Mouse (Mus musculus): ENCODE results near the gene Kif2c. TPM values are rescaled to one million over a fixed set of nuclear protein-coding genes. Genes with fewer than 3 reads are reported as not detected.
A peak's percentile ranks its signal among the peaks of the same experiment; 100 is the strongest.

Kif2c gene
- polyA plus RNA-seq, 1 experiment from 2014 or later: 35.9 TPM

- no peak overlapping the region for H3K4me3 ChIP-seq (ENCODE audit: control insufficient read depth in 1 of 2, insufficient read depth in 1 of 2, low read depth in 1 of 2, low read length in 2 of 2)
- ATAC-seq (ENCODE audit: insufficient number of reproducible peaks, insufficient read depth, low FRiP score, low read depth): no peak
- H3K9ac ChIP-seq (ENCODE audit: low read length): no peak overlapping the region
- H3K4me1 ChIP-seq (ENCODE audit: control insufficient read depth in 2 of 2, insufficient read depth in 2 of 2, low read length in 2 of 2): peaks cover 19 to 21% of the 10 kb centered on the region in 2 experiments
- H3K9me3 ChIP-seq (ENCODE audit: control insufficient read depth, low read length): no peaks in the 10 kb centered on the region
- H3K27ac ChIP-seq (replicated peaks in 1 of 2; ENCODE audit: control insufficient read depth in 1 of 2, insufficient read depth in 1 of 2, low read depth in 2 of 2, low read length in 2 of 2): no peak overlapping the region
- no peak overlapping the region for H3K4me2 ChIP-seq (ENCODE audit: low read length)
- no peaks in the 10 kb centered on the region for H3K27me3 ChIP-seq (ENCODE audit: control insufficient read depth, insufficient read depth, low read length)
- 71% methylated on average over 7 of the region's 9 CpGs for WGBS
- peaks cover 6% of the 10 kb centered on the region; the same call in 1 of the 2 replicates for H3K36me3 ChIP-seq (ENCODE audit: control insufficient read depth, insufficient read depth, low read length)
These were observed 58.8 kb downstream of the Kif2c start for GRCm38 (mm10) chr4:117123546-117124217.

DNA sequence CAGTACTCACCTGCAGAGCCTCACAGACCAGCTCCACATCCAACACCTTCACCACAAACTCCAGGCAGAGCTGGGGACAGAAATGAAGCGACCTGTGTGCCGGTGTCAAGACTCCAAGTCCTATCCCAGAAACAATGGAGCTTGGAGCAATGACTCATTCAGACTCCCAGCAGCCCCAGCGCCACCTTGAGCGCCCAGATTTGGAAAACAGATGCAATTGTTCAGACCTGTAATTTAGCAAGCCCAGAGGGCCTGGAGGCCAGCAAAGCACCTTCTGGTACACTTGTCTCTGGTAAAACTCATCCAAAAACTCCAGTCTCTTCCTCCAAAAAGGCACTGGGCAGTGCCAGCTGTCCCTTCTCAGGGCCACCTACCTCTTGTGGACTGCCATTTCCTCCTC lies 60.2 kb downstream of the Kif2c start:
- no peak overlapping the region for H3K27ac ChIP-seq (replicated peaks in 1 of 2; ENCODE audit: control insufficient read depth in 1 of 2, insufficient read depth in 1 of 2, low read depth in 2 of 2, low read length in 2 of 2)
- no peaks in the 10 kb centered on the region for H3K9me3 ChIP-seq (ENCODE audit: control insufficient read depth, low read length)
- peaks cover 19 to 21% of the 10 kb centered on the region in 2 experiments for H3K4me1 ChIP-seq (ENCODE audit: control insufficient read depth in 2 of 2, insufficient read depth in 2 of 2, low read length in 2 of 2)
- no peaks in the 10 kb centered on the region for H3K27me3 ChIP-seq (ENCODE audit: control insufficient read depth, insufficient read depth, low read length)
- H3K4me2 ChIP-seq (ENCODE audit: low read length): no peak overlapping the region
- H3K4me3 ChIP-seq (ENCODE audit: control insufficient read depth in 1 of 2, insufficient read depth in 1 of 2, low read depth in 1 of 2, low read length in 2 of 2): no peak overlapping the region
- H3K36me3 ChIP-seq (ENCODE audit: control insufficient read depth, insufficient read depth, low read length): no peaks in the 10 kb centered on the region
- no peak overlapping the region for H3K9ac ChIP-seq (ENCODE audit: low read length)
- no peak for ATAC-seq (ENCODE audit: insufficient number of reproducible peaks, insufficient read depth, low FRiP score, low read depth)
- 71% methylated on average over 4 of the region's 4 CpGs for WGBS

- under 1% methylated on average over 69 of the region's 69 CpGs for WGBS
- no peaks in the 10 kb centered on the region for H3K9me3 ChIP-seq (ENCODE audit: control insufficient read depth, low read length)
- peak overlapping the region; percentile 77 to 90 for H3K27ac ChIP-seq (replicated peaks in 1 of 2; ENCODE audit: control insufficient read depth in 1 of 2, insufficient read depth in 1 of 2, low read depth in 2 of 2, low read length in 2 of 2)
- no peaks in the 10 kb centered on the region for H3K27me3 ChIP-seq (ENCODE audit: control insufficient read depth, insufficient read depth, low read length)
- H3K4me2 ChIP-seq (ENCODE audit: low read length): peak overlapping the region; percentile 98
- H3K36me3 ChIP-seq (ENCODE audit: control insufficient read depth, insufficient read depth, low read length): no peaks in the 10 kb centered on the region
- H3K4me1 ChIP-seq (ENCODE audit: control insufficient read depth in 2 of 2, insufficient read depth in 2 of 2, low read length in 2 of 2): peaks cover 15 to 19% of the 10 kb centered on the region in 2 experiments
- peak; percentile 89 for ATAC-seq (ENCODE audit: insufficient number of reproducible peaks, insufficient read depth, low FRiP score, low read depth)
- H3K9ac ChIP-seq (ENCODE audit: low read length): peak overlapping the region; percentile 74
- peak overlapping the region; percentile 62 to 76 for H3K4me3 ChIP-seq (ENCODE audit: control insufficient read depth in 1 of 2, insufficient read depth in 1 of 2, low read depth in 1 of 2, low read length in 2 of 2)
These were observed 61.7 kb downstream of the Kif2c start for GRCm38 (mm10) chr4:117120445-117121414.

- Histone ChIP-seq H3K9ac (ENCODE audit: low read length) (peak overlapping the region; percentile 74), H3K9me3 (ENCODE audit: control insufficient read depth, low read length) (no peaks in the 10 kb centered on the region), H3K36me3 (ENCODE audit: control insufficient read depth, insufficient read depth, low read length) (no peaks in the 10 kb centered on the region), H3K4me1 (ENCODE audit: control insufficient read depth in 2 of 2, insufficient read depth in 2 of 2, low read length in 2 of 2) (peaks cover 8 to 13% of the 10 kb centered on the region in 2 experiments), H3K4me2 (ENCODE audit: low read length) (peak overlapping the region; percentile 98), H3K27me3 (ENCODE audit: control insufficient read depth, insufficient read depth, low read length) (no peaks in the 10 kb centered on the region), H3K4me3 (ENCODE audit: control insufficient read depth in 1 of 2, insufficient read depth in 1 of 2, low read depth in 1 of 2, low read length in 2 of 2) (peak overlapping the region; percentile 62 to 76), H3K27ac (replicated peaks in 1 of 2; ENCODE audit: control insufficient read depth in 1 of 2, insufficient read depth in 1 of 2, low read depth in 2 of 2, low read length in 2 of 2) (peak overlapping the region; percentile 77 to 90)
- ATAC-seq (ENCODE audit: insufficient number of reproducible peaks, insufficient read depth, low FRiP score, low read depth): no peak
- 5% methylated on average over 10 of the region's 10 CpGs for WGBS
These were observed 62.4 kb downstream of the Kif2c start for GRCm38 (mm10) chr4:117120052-117120444.

DNA sequence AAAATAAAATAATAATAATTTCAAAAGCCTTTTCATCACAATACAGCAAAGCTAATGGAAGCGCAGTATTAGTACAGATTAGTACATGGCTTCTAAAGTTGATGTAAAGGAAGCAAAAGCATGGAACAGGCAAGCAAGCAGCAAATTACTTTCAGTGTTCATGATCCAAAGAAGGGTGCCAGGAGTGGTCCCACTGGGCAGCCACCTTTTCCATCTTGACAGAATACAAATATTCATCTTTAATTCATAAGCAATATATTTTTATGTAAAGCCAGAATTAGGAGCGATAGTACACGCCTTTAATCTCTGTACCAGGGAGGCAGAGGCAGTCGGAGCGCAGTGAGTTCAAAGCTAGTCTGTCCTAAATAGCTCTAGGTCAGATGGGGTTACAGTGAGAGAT lies 62.8 kb downstream of the Kif2c start:
- peak overlapping the region; percentile 77 to 90; a peak in 3 of 4 replicates for H3K27ac ChIP-seq (replicated peaks in 1 of 2; ENCODE audit: control insufficient read depth in 1 of 2, insufficient read depth in 1 of 2, low read depth in 2 of 2, low read length in 2 of 2)
- H3K9ac ChIP-seq (ENCODE audit: low read length): peak overlapping the region; percentile 74
- no peaks in the 10 kb centered on the region for H3K27me3 ChIP-seq (ENCODE audit: control insufficient read depth, insufficient read depth, low read length)
- peak overlapping the region; percentile 98 for H3K4me2 ChIP-seq (ENCODE audit: low read length)
- H3K4me1 ChIP-seq (ENCODE audit: control insufficient read depth in 2 of 2, insufficient read depth in 2 of 2, low read length in 2 of 2): peaks cover 4 to 9% of the 10 kb centered on the region in 2 experiments; a peak in 3 of 4 replicates
- ATAC-seq (ENCODE audit: insufficient number of reproducible peaks, insufficient read depth, low FRiP score, low read depth): no peak
- WGBS: 74% methylated on average over 5 of the region's 5 CpGs
- H3K4me3 ChIP-seq (ENCODE audit: control insufficient read depth in 1 of 2, insufficient read depth in 1 of 2, low read depth in 1 of 2, low read length in 2 of 2): peak overlapping the region; percentile 62 to 76; a peak in 3 of 4 replicates
- no peaks in the 10 kb centered on the region for H3K36me3 ChIP-seq (ENCODE audit: control insufficient read depth, insufficient read depth, low read length)
- no peaks in the 10 kb centered on the region for H3K9me3 ChIP-seq (ENCODE audit: control insufficient read depth, low read length)

DNA sequence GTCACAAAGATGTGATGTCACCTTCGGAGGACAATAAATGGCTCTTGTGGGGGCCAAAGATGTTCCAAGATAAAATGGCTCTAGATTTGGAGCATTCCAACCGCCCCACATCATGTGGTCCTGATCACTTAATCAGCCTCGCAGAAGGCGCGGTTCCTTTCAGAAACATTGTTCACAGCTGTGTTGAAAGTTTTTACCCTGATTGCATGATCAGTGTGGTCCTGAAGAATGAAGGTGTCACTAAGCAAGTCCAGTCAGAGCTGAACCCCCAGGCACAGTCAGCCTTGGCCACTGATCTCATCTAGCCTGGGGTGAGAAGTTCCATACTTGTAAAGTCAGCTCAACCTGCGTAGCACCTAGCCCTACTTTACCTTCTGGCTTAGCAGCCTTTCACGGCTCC lies 64.5 kb downstream of the Kif2c start:
- 89% methylated on average over 7 of the region's 7 CpGs for WGBS
- Histone ChIP-seq H3K36me3 (ENCODE audit: control insufficient read depth, insufficient read depth, low read length) (no peaks in the 10 kb centered on the region), H3K9me3 (ENCODE audit: control insufficient read depth, low read length) (no peaks in the 10 kb centered on the region), H3K9ac (ENCODE audit: low read length) (no peak overlapping the region), H3K4me1 (ENCODE audit: control insufficient read depth in 2 of 2, insufficient read depth in 2 of 2, low read length in 2 of 2) (peaks cover 2 to 5% of the 10 kb centered on the region in 2 experiments; a peak in 2 of 4 replicates), H3K4me3 (ENCODE audit: control insufficient read depth in 1 of 2, insufficient read depth in 1 of 2, low read depth in 1 of 2, low read length in 2 of 2) (no peak overlapping the region), H3K27ac (replicated peaks in 1 of 2; ENCODE audit: control insufficient read depth in 1 of 2, insufficient read depth in 1 of 2, low read depth in 2 of 2, low read length in 2 of 2) (no peak overlapping the region), H3K27me3 (ENCODE audit: control insufficient read depth, insufficient read depth, low read length) (no peaks in the 10 kb centered on the region), H3K4me2 (ENCODE audit: low read length) (no peak overlapping the region)
- ATAC-seq (ENCODE audit: insufficient number of reproducible peaks, insufficient read depth, low FRiP score, low read depth): no peak

- Histone ChIP-seq H3K9ac (ENCODE audit: low read length) (no peak overlapping the region), H3K27ac (replicated peaks in 1 of 2; ENCODE audit: control insufficient read depth in 1 of 2, insufficient read depth in 1 of 2, low read depth in 2 of 2, low read length in 2 of 2) (no peak overlapping the region), H3K4me1 (ENCODE audit: control insufficient read depth in 2 of 2, insufficient read depth in 2 of 2, low read length in 2 of 2) (peaks cover 2 to 5% of the 10 kb centered on the region in 2 experiments; a peak in 2 of 4 replicates), H3K4me3 (ENCODE audit: control insufficient read depth in 1 of 2, insufficient read depth in 1 of 2, low read depth in 1 of 2, low read length in 2 of 2) (no peak overlapping the region), H3K27me3 (ENCODE audit: control insufficient read depth, insufficient read depth, low read length) (no peaks in the 10 kb centered on the region), H3K4me2 (ENCODE audit: low read length) (no peak overlapping the region), H3K36me3 (ENCODE audit: control insufficient read depth, insufficient read depth, low read length) (0 out of 2 replicates have a peak, but pooled peaks cover 4% of the 10 kb centered on the region), H3K9me3 (ENCODE audit: control insufficient read depth, low read length) (no peaks in the 10 kb centered on the region)
- 72% methylated on average over 5 of the region's 5 CpGs for WGBS
- ATAC-seq (ENCODE audit: insufficient number of reproducible peaks, insufficient read depth, low FRiP score, low read depth): no peak
These were observed 66.8 kb downstream of the Kif2c start for GRCm38 (mm10) chr4:117115592-117115991.

All from heart, embryonic 14.5 days (tissue).